Mouse (Mus musculus): ENCODE data around the gene Gm10974. TPM values are rescaled to one million over a fixed set of nuclear protein-coding genes. Genes with fewer than 3 reads are reported as not detected.

Gm10974 gene
- polyA plus RNA-seq, 1 experiment: not detected

DNA sequence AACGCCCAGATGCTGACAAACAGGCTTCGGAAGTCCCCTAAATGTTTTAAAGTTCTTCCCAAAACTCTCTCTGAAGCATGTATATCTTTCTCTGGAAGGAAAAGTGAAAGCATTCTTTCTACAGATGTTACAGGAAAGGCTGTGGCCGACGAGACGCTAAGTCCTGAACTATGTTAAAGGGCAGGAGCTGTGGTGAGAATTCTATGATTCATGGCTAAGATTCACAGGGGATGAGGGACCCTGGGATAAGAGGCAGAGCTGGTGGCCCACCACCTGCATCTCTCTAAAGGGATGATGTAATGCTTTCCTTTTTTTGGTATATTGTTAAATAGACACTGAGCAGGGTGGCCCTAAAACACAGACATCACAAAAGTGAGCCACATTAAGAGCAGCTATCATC, 22.4 kb upstream of the Gm10974 start:
- Histone ChIP-seq H3K4me1 (ENCODE audit: control insufficient read depth, insufficient read depth, low read length) (peaks cover 3% of the 10 kb centered on the region; the same call in 1 of the 2 replicates), H3K27me3 (replicated peaks; ENCODE audit: control insufficient read depth, insufficient read depth, low read length) (no peaks in the 10 kb centered on the region), H3K4me3 (ENCODE audit: insufficient read depth, low read depth, low read length) (no peak overlapping the region), H3K27ac (ENCODE audit: insufficient read depth, low read depth, low read length) (peak overlapping the region; percentile 32), H3K36me3 (ENCODE audit: control insufficient read depth, insufficient read depth, low read length) (no peaks in the 10 kb centered on the region)
- WGBS: 65% methylated on average over 5 of the region's 5 CpGs
- TF ChIP-seq POLR2A (IDR thresholded peaks at IDR 0.05; ENCODE audit: low read depth, low read length) (no peak), CTCF (conservative IDR thresholded peaks at IDR 0.05; ENCODE audit: insufficient read depth, insufficient read length, low read depth, low read length) (no peak)
- DNase-seq: no peak

GRCm38 (mm10) chr7:66346959-66347663, 18.6 kb upstream of the Gm10974 start:
- DNase-seq: peak; percentile 34
- WGBS: 50% methylated on average over 9 of the region's 9 CpGs

GRCm38 (mm10) chr7:66348588-66348987, 17.1 kb upstream of the Gm10974 start:
- DNase-seq: no peak
- Histone ChIP-seq H3K36me3 (ENCODE audit: control insufficient read depth, insufficient read depth, low read length) (no peaks in the 10 kb centered on the region), H3K27ac (ENCODE audit: insufficient read depth, low read depth, low read length) (no peak overlapping the region), H3K4me1 (ENCODE audit: control insufficient read depth, insufficient read depth, low read length) (peaks cover 3% of the 10 kb centered on the region; the same call in 1 of the 2 replicates), H3K4me3 (ENCODE audit: insufficient read depth, low read depth, low read length) (no peak overlapping the region), H3K27me3 (replicated peaks; ENCODE audit: control insufficient read depth, insufficient read depth, low read length) (no peaks in the 10 kb centered on the region)
- TF ChIP-seq CTCF (conservative IDR thresholded peaks at IDR 0.05; ENCODE audit: insufficient read depth, insufficient read length, low read depth, low read length): no peak
- 77% methylated on average over 10 of the region's 10 CpGs for WGBS

More at GRCm38 (mm10) chr7:66346959-66347663, 18.6 kb upstream of the Gm10974 start:
- H3K27me3 ChIP-seq (replicated peaks; ENCODE audit: control insufficient read depth, insufficient read depth, low read length): no peaks in the 10 kb centered on the region
- no peak overlapping the region for H3K4me3 ChIP-seq (ENCODE audit: insufficient read depth, low read depth, low read length)
- peaks cover 3% of the 10 kb centered on the region; the same call in 1 of the 2 replicates for H3K4me1 ChIP-seq (ENCODE audit: control insufficient read depth, insufficient read depth, low read length)
- no peaks in the 10 kb centered on the region for H3K36me3 ChIP-seq (ENCODE audit: control insufficient read depth, insufficient read depth, low read length)
- H3K27ac ChIP-seq (ENCODE audit: insufficient read depth, low read depth, low read length): no peak overlapping the region
- TF ChIP-seq CTCF (conservative IDR thresholded peaks at IDR 0.05; ENCODE audit: insufficient read depth, insufficient read length, low read depth, low read length) (no peak), POLR2A (IDR thresholded peaks at IDR 0.05; ENCODE audit: low read depth, low read length) (no peak)

GRCm38 (mm10) chr7:66349670-66350069, 16.0 kb upstream of the Gm10974 start:
- Histone ChIP-seq H3K27ac (ENCODE audit: insufficient read depth, low read depth, low read length) (no peak overlapping the region), H3K4me3 (ENCODE audit: insufficient read depth, low read depth, low read length) (no peak overlapping the region), H3K27me3 (replicated peaks; ENCODE audit: control insufficient read depth, insufficient read depth, low read length) (no peaks in the 10 kb centered on the region), H3K4me1 (ENCODE audit: control insufficient read depth, insufficient read depth, low read length) (peaks cover 3% of the 10 kb centered on the region; the same call in 1 of the 2 replicates), H3K36me3 (ENCODE audit: control insufficient read depth, insufficient read depth, low read length) (no peaks in the 10 kb centered on the region)
- WGBS: 63% methylated on average over 11 of the region's 11 CpGs
- TF ChIP-seq POLR2A (IDR thresholded peaks at IDR 0.05; ENCODE audit: low read depth, low read length) (no peak), CTCF (conservative IDR thresholded peaks at IDR 0.05; ENCODE audit: insufficient read depth, insufficient read length, low read depth, low read length) (no peak)
- no peak for DNase-seq

DNA sequence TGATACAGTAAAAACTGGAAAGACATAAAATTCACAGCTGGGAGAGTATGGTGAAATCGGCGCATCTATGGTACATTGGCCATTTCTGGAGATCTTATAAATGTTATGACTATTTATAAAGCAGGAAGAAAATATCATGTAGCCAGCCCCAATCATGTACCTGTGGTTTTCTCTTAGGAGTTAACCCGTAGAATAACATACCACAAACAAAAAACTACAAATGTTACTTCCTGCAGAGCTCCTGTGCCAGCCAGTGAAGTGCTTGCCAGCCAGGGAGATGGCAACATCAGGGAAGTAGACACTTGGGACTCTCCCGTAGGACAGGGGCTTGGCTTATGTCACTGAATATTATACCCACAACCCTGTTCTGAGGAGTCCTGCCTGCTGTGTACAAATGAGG, 14.6 kb upstream of the Gm10974 start:
- no peak overlapping the region for H3K4me3 ChIP-seq (ENCODE audit: insufficient read depth, low read depth, low read length)
- H3K27me3 ChIP-seq (replicated peaks; ENCODE audit: control insufficient read depth, insufficient read depth, low read length): no peaks in the 10 kb centered on the region
- H3K27ac ChIP-seq (ENCODE audit: insufficient read depth, low read depth, low read length): no peak overlapping the region
- H3K36me3 ChIP-seq (ENCODE audit: control insufficient read depth, insufficient read depth, low read length): no peaks in the 10 kb centered on the region
- DNase-seq: no peak
- peaks cover 3% of the 10 kb centered on the region; the same call in 1 of the 2 replicates for H3K4me1 ChIP-seq (ENCODE audit: control insufficient read depth, insufficient read depth, low read length)
- TF ChIP-seq POLR2A (IDR thresholded peaks at IDR 0.05; ENCODE audit: low read depth, low read length) (no peak), CTCF (conservative IDR thresholded peaks at IDR 0.05; ENCODE audit: insufficient read depth, insufficient read length, low read depth, low read length) (no peak)
- WGBS: 82% methylated on average over 4 of the region's 4 CpGs

- DNase-seq: no peak
- H3K4me3 ChIP-seq (ENCODE audit: insufficient read depth, low read depth, low read length): no peak overlapping the region
- no peaks in the 10 kb centered on the region for H3K27me3 ChIP-seq (replicated peaks; ENCODE audit: control insufficient read depth, insufficient read depth, low read length)
- no peaks in the 10 kb centered on the region for H3K4me1 ChIP-seq (ENCODE audit: control insufficient read depth, insufficient read depth, low read length)
- H3K27ac ChIP-seq (ENCODE audit: insufficient read depth, low read depth, low read length): no peak overlapping the region
- H3K36me3 ChIP-seq (ENCODE audit: control insufficient read depth, insufficient read depth, low read length): no peaks in the 10 kb centered on the region
- WGBS: 60% methylated on average over 3 of the region's 3 CpGs
- TF ChIP-seq POLR2A (IDR thresholded peaks at IDR 0.05; ENCODE audit: low read depth, low read length): no peak
- TF ChIP-seq CTCF (conservative IDR thresholded peaks at IDR 0.05; ENCODE audit: insufficient read depth, insufficient read length, low read depth, low read length): no peak
Observed at GRCm38 (mm10) chr7:66354911-66355310, 10.8 kb upstream of the Gm10974 start.

GRCm38 (mm10) chr7:66355791-66356522, 9.7 kb upstream of the Gm10974 start:
- TF ChIP-seq CTCF (conservative IDR thresholded peaks at IDR 0.05; ENCODE audit: insufficient read depth, insufficient read length, low read depth, low read length) (no peak), POLR2A (IDR thresholded peaks at IDR 0.05; ENCODE audit: low read depth, low read length) (no peak)
- no peak for DNase-seq
- 90% methylated on average over 8 of the region's 8 CpGs for WGBS
- Histone ChIP-seq H3K36me3 (ENCODE audit: control insufficient read depth, insufficient read depth, low read length) (no peaks in the 10 kb centered on the region), H3K4me1 (ENCODE audit: control insufficient read depth, insufficient read depth, low read length) (no peaks in the 10 kb centered on the region), H3K4me3 (ENCODE audit: insufficient read depth, low read depth, low read length) (no peak overlapping the region), H3K27ac (ENCODE audit: insufficient read depth, low read depth, low read length) (no peak overlapping the region), H3K27me3 (replicated peaks; ENCODE audit: control insufficient read depth, insufficient read depth, low read length) (no peaks in the 10 kb centered on the region)
